Mouse (Mus musculus) midbrain, embryonic 16.5 days (tissue): ENCODE results near the gene Tldc2. TPM values are rescaled to one million over a fixed set of nuclear protein-coding genes. Genes with fewer than 3 reads are reported as not detected.
A peak's percentile ranks its signal among the peaks of the same experiment; 100 is the strongest.

Experiments
- ATAC-seq: fragments of 200-750 bp; cut with Nextera tagmentation; 2 replicates; pipeline ENCODE4 v1.8.0; 2017; ENCODE audit warnings: moderate TSS enrichment
- H3K27ac ChIP-seq: fragments of 300-500 bp; sonication (generic); 2 replicates; pipeline ENCODE4 v1.5.1; 2014; ENCODE audit warnings: mild to moderate bottlenecking, low read length, mixed read lengths
- H3K27me3 ChIP-seq: fragments of 300-500 bp; sonication (generic); 2 replicates; pipeline ENCODE4 v1.6.1; 2014; ENCODE audit warnings: low read depth, low read length, mixed read lengths; ENCODE audit not compliant: control insufficient read depth, insufficient read depth
- H3K36me3 ChIP-seq: fragments of 300-500 bp; sonication (generic); 2 replicates; pipeline ENCODE4 v1.6.1; 2014; ENCODE audit warnings: mild to moderate bottlenecking, low read length, moderate library complexity, mixed read lengths; ENCODE audit not compliant: control insufficient read depth, insufficient read depth
- H3K4me1 ChIP-seq: fragments of 300-500 bp; sonication (generic); 2 replicates; pipeline ENCODE4 v1.6.1; 2014; ENCODE audit warnings: mild to moderate bottlenecking, low read length, mixed read lengths; ENCODE audit not compliant: control insufficient read depth, insufficient read depth
- H3K4me2 ChIP-seq: fragments of 300-500 bp; sonication (generic); 2 replicates; pipeline ENCODE4 v1.6.1; 2014; ENCODE audit warnings: mild to moderate bottlenecking, low read length, mixed read lengths
- H3K4me3 ChIP-seq: fragments of 300-500 bp; sonication (generic); 2 replicates; pipeline ENCODE4 v1.5.1; 2014; ENCODE audit warnings: low read depth, mild to moderate bottlenecking, low read length, moderate library complexity, mixed read lengths
- H3K9ac ChIP-seq: fragments of 300-500 bp; sonication (generic); 2 replicates; pipeline ENCODE4 v1.6.1; 2014; ENCODE audit warnings: low read depth, low read length, mixed read lengths
- H3K9me3 ChIP-seq: fragments of 300-500 bp; sonication (generic); replicated peaks from 2 replicates; pipeline ENCODE4 v1.6.1; 2014; ENCODE audit warnings: mild to moderate bottlenecking, low read length, mixed read lengths; ENCODE audit not compliant: control insufficient read depth, poor library complexity, severe bottlenecking
- WGBS: fragments of 180-500 bp; shearing (Covaris S2); extraction: QIAGEN DNeasy Blood & Tissue Kit; methylation state at CpG from one replicate; pipeline ENCODE4 v1.1.7; 2014; 5-methylcytosine and 5-hydroxymethylcytosine counted together
- polyA plus RNA-seq: library from polyadenylated mRNA; unstranded; fragments of >200 nt; fragmentation: Nextera tagmentation; extraction: Ambion mirVana; gene quantifications from 2 replicates; pipeline ENCODE4 v1.2.1, GENCODE M21; 2015

Gene Tldc2
- polyA plus RNA-seq, 1 experiment from 2014 or later: not detected

DNA sequence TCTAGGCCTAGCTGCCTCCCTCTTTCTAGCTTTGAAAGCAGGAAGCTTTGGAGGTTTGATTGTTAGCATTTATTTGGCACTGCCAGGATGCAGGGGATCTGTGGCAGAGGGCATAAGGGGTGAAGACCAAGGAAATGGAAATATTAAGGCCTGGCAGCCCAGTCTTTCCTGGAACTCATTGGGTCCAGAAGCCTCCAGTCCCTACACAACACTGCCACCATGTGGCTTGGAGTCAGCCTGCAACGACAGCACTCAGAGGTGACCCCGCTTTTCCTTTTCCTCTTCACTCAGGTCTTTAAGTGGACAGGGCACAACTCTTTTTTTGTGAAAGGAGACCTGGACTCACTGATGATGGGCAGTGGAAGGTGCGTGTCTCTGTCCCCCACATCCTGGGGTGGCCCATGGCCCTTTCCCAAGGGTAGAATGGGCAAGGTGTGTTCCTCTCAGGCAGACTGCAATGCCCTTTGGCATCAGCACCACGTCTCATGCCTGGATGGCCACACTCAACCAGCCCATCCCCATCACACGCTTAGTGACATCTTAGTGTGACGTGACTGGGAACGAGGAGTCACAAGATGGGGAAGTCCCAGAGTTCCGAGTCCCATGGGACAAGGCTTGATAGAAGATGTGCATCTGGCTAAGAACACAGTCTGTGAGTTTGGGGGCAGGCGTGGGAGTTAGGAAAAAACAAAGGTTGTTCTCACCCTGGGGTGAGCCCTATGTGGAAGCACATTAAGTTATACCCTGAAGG lies 8.3 kb downstream of the Tldc2 start:
- Histone ChIP-seq H3K4me2 (no peak overlapping the region), H3K36me3 (no peaks in the 10 kb centered on the region; the same call in 1 of the 2 replicates), H3K9me3 (no peaks in the 10 kb centered on the region), H3K9ac (0 out of 2 replicates have a peak overlapping the region, but pooled peaks have one; percentile 46), H3K4me3 (no peak overlapping the region), H3K4me1 (no peaks in the 10 kb centered on the region; the same call in 1 of the 2 replicates), H3K27me3 (no peaks in the 10 kb centered on the region), H3K27ac (no peak overlapping the region)
- 62% methylated on average over 9 of the region's 9 CpGs for WGBS
- peak; percentile 68; the same call in 1 of the 2 replicates for ATAC-seq

DNA sequence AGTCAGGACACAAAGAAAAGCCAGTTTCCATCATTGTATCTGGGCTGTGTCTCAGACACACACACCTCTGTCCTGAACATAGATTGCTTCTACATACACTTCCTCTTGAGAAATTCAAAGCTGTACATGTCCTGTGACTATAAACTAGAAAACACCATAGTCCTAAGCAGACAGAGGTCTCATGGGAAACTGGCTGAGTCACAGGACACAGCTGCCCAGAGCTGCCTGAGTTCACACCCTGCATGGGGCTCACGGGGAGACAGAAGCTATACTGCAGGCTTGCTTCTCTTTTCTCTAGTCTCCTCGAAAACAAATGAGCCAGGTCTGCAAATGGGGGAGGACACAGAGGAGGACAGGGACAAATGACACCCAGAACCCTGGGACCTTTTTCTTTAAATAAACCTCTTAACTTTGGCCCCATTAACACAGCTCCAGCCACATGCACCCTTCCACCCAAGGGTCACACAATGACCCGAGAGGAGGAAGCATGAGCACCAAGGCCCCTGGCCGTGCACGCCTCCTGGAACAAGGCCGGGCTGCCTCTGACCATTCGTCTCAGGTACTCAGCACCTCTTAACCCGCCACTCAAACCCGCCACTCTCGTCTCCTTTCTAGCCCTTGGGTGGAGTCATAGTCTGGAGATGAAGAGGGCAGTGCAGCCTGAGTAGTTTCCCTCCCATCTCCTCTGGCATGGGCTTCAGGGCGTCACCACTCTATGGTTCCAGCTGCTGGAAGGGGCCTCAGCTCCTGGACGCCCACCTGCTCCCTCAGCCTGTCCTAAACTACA lies 12.9 kb downstream of the Tldc2 start:
- Histone ChIP-seq H3K27ac (no peak overlapping the region), H3K4me2 (no peak overlapping the region), H3K36me3 (peaks cover 4% of the 10 kb centered on the region), H3K9ac (no peak overlapping the region), H3K9me3 (no peaks in the 10 kb centered on the region), H3K4me3 (no peak overlapping the region), H3K4me1 (no peaks in the 10 kb centered on the region; the same call in 1 of the 2 replicates), H3K27me3 (no peaks in the 10 kb centered on the region)
- 88% methylated on average over 10 of the region's 12 CpGs for WGBS
- ATAC-seq: no peak

DNA sequence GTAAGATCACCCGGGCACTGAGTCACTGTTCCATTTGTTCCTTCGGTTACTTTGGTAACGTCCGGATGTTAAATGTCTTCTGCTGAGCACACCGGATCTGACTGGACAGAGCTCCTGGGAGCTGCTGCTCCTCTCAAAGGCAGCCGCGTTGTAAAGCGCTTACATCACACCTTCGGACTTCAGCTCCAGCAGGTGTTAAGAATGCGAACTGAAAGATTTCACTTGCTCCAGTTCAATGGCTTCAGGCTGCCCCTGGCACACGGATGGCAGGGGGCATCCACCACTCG lies 13.4 kb downstream of the Tldc2 start:
- WGBS: 90% methylated on average over 12 of the region's 12 CpGs
- H3K27me3 ChIP-seq: no peaks in the 10 kb centered on the region
- no peaks in the 10 kb centered on the region for H3K4me1 ChIP-seq
- no peaks in the 10 kb centered on the region for H3K9me3 ChIP-seq
- no peak overlapping the region for H3K27ac ChIP-seq
- H3K4me2 ChIP-seq: no peak overlapping the region
- H3K9ac ChIP-seq: no peak overlapping the region
- no peak for ATAC-seq
- H3K36me3 ChIP-seq: peaks cover 4% of the 10 kb centered on the region
- H3K4me3 ChIP-seq: no peak overlapping the region

DNA sequence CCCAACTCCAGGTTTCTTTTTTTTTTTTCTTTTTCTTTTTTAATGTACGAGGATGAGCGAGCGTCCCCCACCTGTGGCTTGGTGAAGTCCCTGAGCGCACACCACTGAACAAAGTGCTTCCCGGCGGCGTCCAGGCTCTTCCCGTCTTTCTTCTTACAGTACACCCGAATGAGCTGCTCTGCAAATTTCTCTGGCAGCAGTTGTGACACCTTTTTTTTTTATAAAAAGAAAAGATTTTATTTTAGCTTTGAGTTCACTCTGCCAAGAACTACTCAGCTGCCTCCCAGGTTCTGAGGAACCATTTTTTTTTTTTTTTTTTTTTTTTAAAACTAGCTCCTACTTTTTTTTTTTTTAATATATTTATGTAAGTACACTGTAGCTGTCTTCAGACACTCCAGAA lies 14.8 kb downstream of the Tldc2 start:
- 99% methylated on average over 9 of the region's 9 CpGs for WGBS
- Histone ChIP-seq H3K9ac (no peak overlapping the region), H3K36me3 (peaks cover 4% of the 10 kb centered on the region), H3K4me3 (no peak overlapping the region), H3K4me1 (no peaks in the 10 kb centered on the region), H3K9me3 (no peaks in the 10 kb centered on the region), H3K4me2 (no peak overlapping the region), H3K27ac (no peak overlapping the region), H3K27me3 (no peaks in the 10 kb centered on the region)
- no peak for ATAC-seq

DNA sequence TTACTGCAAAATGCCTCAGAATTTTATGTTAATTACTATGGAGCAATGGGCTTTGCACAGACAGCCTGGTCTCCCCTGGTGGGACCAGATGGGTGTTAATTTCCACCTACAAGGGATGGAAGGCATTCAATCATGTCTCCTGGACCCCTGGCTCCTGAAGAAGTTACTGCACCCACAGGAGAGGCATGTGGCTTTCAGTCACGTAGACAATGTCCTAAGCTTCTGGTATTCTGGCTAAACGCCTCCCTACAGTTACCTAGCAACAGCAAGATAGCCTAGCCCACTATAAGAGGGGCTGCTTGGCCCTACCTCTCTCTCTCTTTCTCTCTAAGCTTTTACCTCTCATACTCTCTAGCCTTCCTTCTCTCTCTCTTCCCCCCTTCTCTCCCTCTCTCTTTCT lies 15.4 kb downstream of the Tldc2 start:
- 32% methylated on average over 2 of the region's 2 CpGs for WGBS
- ATAC-seq: no peak

DNA sequence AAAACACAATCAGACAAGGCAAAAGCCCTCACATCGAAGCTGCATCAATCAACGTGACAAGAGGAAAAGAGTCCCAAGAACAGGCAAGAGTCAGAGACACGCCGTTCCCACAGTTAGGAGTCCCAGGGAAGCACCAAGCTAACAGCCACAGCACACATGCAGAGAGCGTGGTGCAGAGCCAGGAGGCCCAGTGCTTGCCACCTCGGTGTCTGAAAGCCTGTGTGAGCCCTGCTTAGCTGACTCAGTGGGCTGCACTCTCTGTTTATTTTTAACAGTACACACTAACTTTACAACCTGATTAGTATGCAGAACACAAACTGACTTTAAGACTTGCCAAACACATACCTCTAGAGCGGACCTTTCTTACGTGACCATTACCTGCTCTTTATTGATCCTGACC lies 17.6 kb downstream of the Tldc2 start:
- Histone ChIP-seq H3K9me3 (no peaks in the 10 kb centered on the region), H3K36me3 (peaks cover 9% of the 10 kb centered on the region), H3K9ac (no peak overlapping the region), H3K4me3 (no peak overlapping the region), H3K4me1 (no peaks in the 10 kb centered on the region), H3K4me2 (no peak overlapping the region), H3K27ac (no peak overlapping the region), H3K27me3 (no peaks in the 10 kb centered on the region)
- 91% methylated on average over 8 of the region's 8 CpGs for WGBS
- no peak for ATAC-seq

More for the DNA sequence above, 15.4 kb downstream of the Tldc2 start:
- no peak overlapping the region for H3K9ac ChIP-seq
- H3K9me3 ChIP-seq: no peaks in the 10 kb centered on the region
- H3K36me3 ChIP-seq: peaks cover 8% of the 10 kb centered on the region
- no peak overlapping the region for H3K4me2 ChIP-seq
- H3K27ac ChIP-seq: no peak overlapping the region
- no peak overlapping the region for H3K4me3 ChIP-seq
- no peaks in the 10 kb centered on the region for H3K4me1 ChIP-seq
- H3K27me3 ChIP-seq: no peaks in the 10 kb centered on the region

DNA sequence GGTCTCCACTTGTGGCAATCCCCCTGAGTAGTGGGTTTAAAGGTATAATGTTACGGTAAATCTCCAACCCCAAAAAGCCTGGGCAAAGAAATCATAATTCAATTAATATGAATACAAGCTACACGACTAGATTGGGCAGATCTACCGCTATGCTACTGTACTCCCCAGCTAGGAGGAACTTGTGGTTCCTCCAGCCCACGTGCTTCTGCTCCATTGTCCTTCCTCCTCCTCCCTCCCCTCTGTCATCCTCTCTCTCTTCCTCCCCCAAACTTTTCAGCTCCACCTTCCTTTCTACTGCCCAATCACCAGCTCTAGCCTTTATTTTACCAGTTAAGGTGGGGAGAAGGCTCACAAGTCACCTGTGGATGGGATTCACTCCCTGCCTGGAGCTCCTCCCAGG lies 21.4 kb downstream of the Tldc2 start:
- H3K27ac ChIP-seq: no peak overlapping the region
- H3K4me2 ChIP-seq: no peak overlapping the region
- H3K4me3 ChIP-seq: no peak overlapping the region
- H3K27me3 ChIP-seq: no peaks in the 10 kb centered on the region
- 91% methylated on average over 4 of the region's 4 CpGs for WGBS
- H3K9ac ChIP-seq: no peak overlapping the region
- no peaks in the 10 kb centered on the region for H3K9me3 ChIP-seq
- H3K36me3 ChIP-seq: peaks cover 7% of the 10 kb centered on the region
- no peaks in the 10 kb centered on the region for H3K4me1 ChIP-seq
- ATAC-seq: no peak

DNA sequence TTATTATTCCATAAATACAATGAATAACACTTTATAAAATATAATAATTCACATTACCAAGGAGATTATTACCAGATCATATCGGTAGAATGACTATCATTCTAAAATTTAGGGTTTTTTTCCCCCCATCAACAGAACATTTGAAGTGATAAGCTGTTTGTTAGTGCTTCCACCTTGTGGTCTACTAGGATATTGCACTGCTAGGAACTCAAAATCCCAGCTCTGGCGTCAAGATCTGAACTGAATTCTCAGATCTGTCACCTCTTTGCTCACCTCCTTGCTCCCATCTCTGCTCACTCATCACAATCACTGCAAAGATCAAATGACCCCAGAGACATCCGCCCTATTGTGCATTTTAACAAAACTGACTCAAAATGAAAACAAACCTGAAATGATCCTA lies 30.1 kb downstream of the Tldc2 start:
- Histone ChIP-seq H3K9ac (no peak overlapping the region), H3K4me2 (no peak overlapping the region), H3K36me3 (peaks cover 5% of the 10 kb centered on the region; the same call in 1 of the 2 replicates), H3K9me3 (no peaks in the 10 kb centered on the region), H3K27ac (no peak overlapping the region), H3K27me3 (no peaks in the 10 kb centered on the region), H3K4me3 (no peak overlapping the region), H3K4me1 (no peaks in the 10 kb centered on the region)
- WGBS: 17% methylated on average over 3 of the region's 3 CpGs
- ATAC-seq: no peak

DNA sequence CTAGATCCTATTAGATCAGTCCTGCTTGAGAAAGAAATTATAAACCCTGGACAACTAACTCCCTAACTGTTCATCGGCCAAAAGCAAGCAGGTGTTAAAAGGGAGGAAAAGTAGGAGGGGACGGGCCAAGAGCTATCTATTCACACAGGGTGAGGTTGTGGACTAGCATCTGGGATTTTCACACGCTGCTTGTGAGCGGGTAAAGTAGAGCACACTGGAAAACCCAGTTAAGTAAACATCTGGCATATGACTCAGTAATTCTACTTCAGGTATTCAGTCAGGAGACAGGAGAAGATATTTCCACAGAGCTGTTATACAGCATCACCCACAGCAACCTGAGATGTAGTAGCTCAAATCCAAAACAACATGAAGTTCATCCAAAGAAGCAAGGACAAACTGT lies 31.7 kb downstream of the Tldc2 start:
- no peak overlapping the region for H3K27ac ChIP-seq
- no peaks in the 10 kb centered on the region for H3K9me3 ChIP-seq
- H3K27me3 ChIP-seq: no peaks in the 10 kb centered on the region
- no peak overlapping the region for H3K9ac ChIP-seq
- peaks cover 5% of the 10 kb centered on the region; the same call in 1 of the 2 replicates for H3K36me3 ChIP-seq
- no peak for ATAC-seq
- no peak overlapping the region for H3K4me3 ChIP-seq
- no peaks in the 10 kb centered on the region for H3K4me1 ChIP-seq
- H3K4me2 ChIP-seq: no peak overlapping the region
- 87% methylated on average over 4 of the region's 4 CpGs for WGBS
